Mouse (Mus musculus) urinary bladder, postnatal 25 days (tissue): Measurements from ENCODE around the gene Zfp367.

Experiments
- DNase-seq: peaks from one replicate; pipeline ENCODE4 v3.0.0; 2022; ENCODE audit warnings: low spot score

The Zfp367 gene

DNA sequence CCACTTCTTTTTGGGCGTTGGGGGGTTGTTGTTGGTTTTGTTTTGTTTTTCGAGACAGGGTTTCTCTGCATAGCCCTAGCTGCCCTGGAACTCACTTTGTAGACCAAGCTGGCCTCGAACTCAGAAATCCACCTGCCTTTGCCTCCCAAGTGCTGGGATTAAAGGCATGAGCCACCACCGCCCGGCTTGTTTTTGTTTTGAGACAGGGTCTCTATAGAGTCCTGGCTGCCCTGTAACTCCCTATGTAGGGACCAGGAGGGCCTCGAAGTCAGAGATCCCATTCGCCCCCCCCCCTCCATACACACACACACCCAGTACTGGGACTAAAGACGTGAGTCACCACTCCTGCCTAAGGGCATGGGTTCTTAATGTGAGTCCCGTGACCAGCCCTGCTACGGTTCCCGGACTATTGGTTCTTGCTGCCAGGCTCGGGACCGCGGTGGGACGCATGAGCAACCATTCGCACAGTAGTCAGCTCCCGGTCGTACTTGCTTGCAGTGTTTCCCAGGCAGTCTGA is 807 bp upstream of the Zfp367 start:
- peak; percentile 37 for DNase-seq

DNA sequence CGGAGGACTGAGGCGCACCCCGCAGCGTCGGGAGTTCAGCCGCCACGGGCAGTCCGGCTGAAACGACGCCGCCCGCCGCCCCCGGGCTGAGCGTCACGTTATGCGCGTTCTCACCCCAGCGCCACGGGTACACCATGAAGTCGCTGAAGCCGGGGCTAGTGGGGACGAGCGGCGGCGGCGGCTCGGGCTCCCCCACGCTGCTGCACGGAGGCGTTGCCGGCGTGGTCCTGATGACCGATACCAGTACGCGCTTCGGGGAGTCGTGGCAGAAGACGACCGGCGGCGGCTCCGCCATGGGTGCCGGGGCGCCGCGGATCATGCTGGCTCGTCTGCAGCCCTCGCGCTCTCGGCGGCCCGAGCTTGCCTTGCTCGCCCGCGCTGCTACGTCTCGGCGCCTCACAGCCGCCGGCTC is 325 bp downstream of the Zfp367 start:
- no peak for DNase-seq

DNA sequence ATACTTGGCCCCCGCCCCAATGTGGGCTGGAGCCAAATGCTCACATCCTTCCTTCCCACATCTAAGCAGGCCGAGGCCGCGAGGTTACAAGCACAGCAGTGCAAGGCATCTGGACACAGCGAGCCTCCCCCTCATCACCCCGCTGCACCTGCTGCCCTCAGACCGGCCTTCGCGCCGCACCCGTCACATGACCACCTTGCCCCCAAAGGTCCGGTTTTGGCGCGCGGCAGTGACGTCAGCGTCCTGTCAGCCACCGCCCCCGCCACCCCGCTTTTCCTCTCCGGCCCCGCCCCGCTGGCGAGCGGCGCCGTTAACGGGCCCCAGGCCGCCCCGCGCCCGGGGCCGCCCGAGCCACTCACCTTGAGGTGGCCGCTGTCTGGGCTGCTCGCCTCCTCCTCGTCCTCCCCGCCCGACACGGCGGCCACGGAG is 747 bp downstream of the Zfp367 start:
- DNase-seq: peak; percentile 82

DNA sequence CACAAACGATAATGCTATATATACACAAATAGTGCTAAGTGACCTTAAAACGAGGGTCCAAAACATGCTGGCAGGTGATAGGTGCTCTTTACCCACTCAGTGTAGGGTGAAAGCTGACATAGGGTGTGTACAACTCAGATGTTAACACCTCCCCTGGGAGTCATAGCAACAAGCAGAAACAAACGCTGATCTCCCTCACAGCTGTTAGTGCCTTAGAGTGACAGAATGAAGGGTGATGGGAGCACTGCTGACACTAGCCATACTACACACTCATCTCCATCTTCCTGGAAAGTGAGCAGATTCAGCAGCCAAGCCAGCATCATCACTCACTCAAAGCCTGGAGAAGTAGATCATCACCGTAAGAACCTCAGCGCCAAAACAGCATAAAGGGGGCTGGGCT is 2.9 kb downstream of the Zfp367 start:
- no peak for DNase-seq

DNA sequence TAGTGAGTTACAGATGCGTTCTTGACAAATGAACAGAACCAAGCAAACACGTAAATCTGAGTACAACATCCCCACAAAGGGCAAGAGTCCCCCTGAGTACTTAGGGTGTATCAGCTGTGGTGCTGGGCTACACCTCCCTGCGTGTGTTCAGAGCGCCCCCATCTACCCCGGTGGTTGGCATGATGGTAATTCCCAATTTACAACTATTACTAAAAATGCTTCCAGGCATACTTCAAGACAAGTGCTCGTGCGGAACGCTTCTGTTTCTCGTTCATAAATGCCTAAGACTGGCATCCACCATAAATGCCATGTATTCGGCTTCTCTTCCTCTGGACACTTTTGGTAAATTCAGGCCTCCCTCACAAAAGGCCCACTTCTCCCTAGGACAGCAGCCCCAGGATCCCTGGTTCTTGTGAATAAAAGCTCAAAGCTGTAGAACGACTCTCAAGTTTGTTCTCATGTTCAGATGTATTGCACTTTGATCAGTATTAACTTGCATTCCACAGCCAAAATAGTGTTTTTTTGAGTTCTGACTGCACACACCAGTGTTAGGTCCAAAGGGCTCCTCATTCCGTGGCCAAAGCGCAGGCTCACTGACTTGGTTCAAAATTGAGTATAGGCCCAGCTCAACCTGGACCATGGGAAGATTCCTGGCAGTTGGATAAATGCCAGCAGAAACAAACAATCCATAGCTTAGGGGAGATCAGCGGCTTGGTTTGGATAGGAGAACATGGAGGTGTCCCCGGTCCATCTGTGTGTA is 23.2 kb downstream of the Zfp367 start:
- peak; percentile 26 for DNase-seq

- DNase-seq: peak; percentile 75
These were observed 24.0 kb downstream of the Zfp367 start, which contains the start of gene Slc35d2 for GRCm38 (mm10) chr13:64128858-64129615. Slc35d2 (minus strand) TSS chr13:64129368.

- no peak for DNase-seq
These were observed 26.7 kb downstream of the Zfp367 start for GRCm38 (mm10) chr13:64126316-64126715.

GRCm38 (mm10) chr13:64124886-64125285 is 28.1 kb downstream of the Zfp367 start:
- DNase-seq: no peak

DNA sequence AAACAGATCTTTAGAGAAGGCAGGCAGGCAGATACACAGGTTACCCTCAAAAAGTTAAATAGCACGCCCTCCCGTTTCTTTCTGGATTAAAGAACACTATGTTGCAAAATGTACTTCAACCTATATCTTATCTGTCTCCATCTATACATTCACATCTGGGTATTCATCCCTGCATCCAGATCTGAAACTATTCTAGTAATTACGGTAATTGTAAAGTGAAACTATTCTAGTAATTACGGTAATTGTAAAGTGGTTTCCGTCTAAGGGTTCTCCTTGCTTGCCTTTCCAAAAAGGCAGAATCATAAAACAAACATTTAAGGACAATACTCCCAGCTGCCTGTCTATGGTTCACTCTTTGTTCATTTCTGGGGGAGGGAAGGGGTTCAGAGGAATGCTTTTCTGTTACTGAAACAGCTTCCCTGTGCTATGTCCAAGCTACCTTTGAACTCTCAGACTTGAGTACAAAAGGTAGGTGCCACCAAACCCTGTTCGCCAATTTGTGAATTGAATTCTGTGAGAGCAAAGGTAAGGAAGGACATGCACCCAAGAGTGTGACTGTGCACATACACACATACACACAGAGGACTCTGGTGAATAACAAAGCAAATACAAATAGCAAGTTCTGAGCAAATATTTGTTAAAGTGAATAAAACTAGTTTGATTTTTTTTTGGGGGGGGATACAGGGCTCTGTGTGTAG is 29.4 kb downstream of the Zfp367 start:
- no peak for DNase-seq

DNA sequence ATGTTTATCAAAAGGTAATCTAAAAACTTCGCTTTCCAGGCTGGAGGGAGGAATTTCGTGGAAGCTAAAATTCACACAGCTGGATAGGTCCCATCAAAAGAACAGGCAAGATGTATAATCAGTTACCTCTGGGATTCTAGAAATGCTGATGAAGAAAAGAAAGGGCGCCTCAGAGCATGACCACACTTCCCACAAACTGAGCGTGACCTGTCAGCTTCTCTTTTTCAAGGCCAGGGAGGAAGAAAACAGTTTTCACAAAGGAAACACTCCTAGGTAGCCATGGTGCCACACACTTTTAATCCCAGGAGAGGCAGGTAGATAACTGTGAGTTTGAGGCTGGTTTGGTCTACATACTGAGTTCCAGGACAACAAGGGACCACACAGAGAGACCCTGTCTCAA is 32.2 kb downstream of the Zfp367 start:
- no peak for DNase-seq

DNA sequence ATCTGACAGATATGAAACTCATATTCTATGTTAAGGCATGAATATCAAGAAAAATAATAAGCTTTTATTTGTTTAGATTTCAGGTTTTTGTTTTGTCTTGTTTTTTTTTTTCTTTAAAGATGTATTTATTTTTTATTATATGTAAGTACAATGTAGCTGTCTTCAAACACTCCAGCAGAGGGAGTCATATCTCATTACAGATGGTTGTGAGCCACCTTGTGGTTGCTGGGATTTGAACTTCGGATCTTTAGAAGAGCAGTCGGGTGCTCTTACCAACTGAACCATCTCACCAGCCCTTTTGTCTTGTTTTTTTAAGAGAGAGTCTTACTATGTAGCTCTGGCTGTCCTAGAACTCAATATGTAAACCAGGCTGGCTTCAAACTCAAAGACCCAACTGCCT is 35.6 kb downstream of the Zfp367 start:
- DNase-seq: no peak

- DNase-seq: no peak
These were observed 42.6 kb downstream of the Zfp367 start for GRCm38 (mm10) chr13:64110421-64110820.

GRCm38 (mm10) chr13:64108381-64108850 is 44.6 kb downstream of the Zfp367 start:
- no peak for DNase-seq

- DNase-seq: no peak
These were observed 45.5 kb downstream of the Zfp367 start for GRCm38 (mm10) chr13:64107535-64107934.

GRCm38 (mm10) chr13:64107105-64107504 is 45.9 kb downstream of the Zfp367 start:
- no peak for DNase-seq

- DNase-seq: no peak
These were observed 47.3 kb downstream of the Zfp367 start for GRCm38 (mm10) chr13:64105690-64106089.

DNA sequence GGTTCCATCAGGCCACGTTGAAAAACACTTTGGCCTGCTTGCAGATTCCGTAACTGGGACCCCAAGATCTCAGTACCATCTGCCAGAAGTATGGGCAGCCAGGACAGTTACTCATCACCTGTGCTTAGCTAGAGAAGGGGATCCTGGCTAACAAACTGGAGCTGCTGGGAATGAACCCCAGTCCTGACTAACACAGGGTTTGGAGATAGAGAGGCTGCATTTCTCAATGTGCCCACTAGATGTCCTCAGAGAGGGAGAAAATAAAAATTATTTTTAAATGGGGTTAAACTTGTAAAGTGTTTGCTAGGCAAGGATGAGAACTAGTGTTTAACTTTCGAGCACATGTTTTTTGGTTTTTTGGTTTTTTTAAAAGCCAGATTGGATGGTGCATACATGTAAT is 52.8 kb downstream of the Zfp367 start:
- DNase-seq: peak; percentile 32

DNA sequence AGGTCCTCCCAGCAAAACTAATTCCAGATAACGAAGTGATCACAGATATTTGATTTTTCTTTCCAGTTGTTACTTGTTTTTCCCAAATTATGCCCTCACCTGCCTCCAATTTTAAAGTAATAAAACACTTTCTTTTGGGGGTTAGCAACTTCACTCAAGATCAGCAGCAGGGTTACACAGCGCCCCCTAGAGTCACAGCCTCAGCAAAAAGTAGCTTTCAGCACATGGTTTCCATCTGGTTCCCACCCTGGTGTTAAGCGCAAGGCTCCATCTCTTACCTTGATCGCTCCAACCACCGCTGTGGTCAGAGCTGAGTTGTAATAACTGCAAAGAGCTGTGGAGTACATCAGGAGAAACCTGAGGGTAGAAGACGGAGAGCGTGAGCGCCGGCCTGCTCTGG is 54.0 kb downstream of the Zfp367 start:
- peak; percentile 13 for DNase-seq

DNA sequence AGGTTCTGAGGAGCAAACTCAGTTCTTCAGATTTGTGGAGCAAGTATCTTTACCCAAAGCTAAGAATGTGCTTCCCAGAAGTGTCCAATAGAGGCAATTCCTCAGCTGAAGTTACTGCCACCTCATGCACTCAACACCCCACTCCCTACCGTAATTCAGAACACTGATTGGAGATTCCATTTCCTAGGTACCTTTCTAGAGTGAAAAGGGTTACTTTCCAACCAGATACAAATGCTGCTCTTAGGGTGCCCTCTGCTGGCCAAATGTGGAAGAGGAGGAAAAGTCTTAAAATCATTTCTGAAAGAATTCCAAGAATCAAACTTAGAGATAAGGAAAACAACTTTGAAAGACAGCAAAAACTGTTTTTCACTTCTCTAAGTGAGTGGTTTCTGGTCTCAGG is 59.7 kb downstream of the Zfp367 start:
- DNase-seq: peak; percentile 74

GRCm38 (mm10) chr13:64092752-64093151 is 60.2 kb downstream of the Zfp367 start:
- DNase-seq: no peak

DNA sequence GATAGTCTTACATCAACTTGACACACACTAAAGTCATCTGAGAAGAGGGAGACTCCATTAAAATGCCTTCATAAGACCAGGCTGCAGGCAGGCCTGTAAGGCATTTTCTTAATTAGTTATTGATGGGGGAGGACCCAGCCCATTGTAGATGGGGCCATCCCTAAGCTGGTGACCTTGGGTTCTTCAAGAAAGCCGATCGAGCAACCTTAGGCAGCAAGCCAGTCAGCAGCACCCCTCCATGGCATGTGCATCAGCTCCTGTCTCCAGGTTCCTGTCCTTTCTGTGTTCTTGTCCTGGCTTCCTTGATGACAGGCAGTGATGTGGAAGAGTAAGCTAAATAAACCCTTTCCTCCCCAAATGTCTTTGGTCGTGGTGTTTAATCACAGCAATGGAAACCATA is 60.9 kb downstream of the Zfp367 start:
- no peak for DNase-seq

GRCm38 (mm10) chr13:64091006-64091405 is 62.0 kb downstream of the Zfp367 start:
- DNase-seq: no peak
